Mouse (Mus musculus) macrophage (primary cell): ENCODE data around the gene Cd79b. TPM values are rescaled to one million over a fixed set of nuclear protein-coding genes. Genes with fewer than 3 reads are reported as not detected.
A peak's percentile ranks its signal among the peaks of the same experiment; 100 is the strongest.

Source experiments
- H3K27ac ChIP-seq: fragments of 350-480 bp; formaldehyde crosslinking; 2 replicates; pipeline ENCODE4 v1.9.0; 2021
- H3K36me3 ChIP-seq: fragments of 350-480 bp; formaldehyde crosslinking; 2 replicates; pipeline ENCODE4 v1.9.0; 2021; ENCODE audit errors: inconsistent target
- H3K4me3 ChIP-seq: fragments of 350-480 bp; formaldehyde crosslinking; 2 replicates; pipeline ENCODE4 v1.9.0; 2021; ENCODE audit errors: inconsistent target
- H3K79me2 ChIP-seq: fragments of 350-480 bp; formaldehyde crosslinking; 2 replicates; pipeline ENCODE4 v1.9.0; 2021; ENCODE audit errors: inconsistent target
- WGBS: methylation state at CpG from one replicate; pipeline ENCODE4 v1.1.7; 2026; ENCODE audit warnings: inconsistent platforms; ENCODE audit not compliant: missing documents; 5-methylcytosine and 5-hydroxymethylcytosine counted together
- polyA plus RNA-seq: library from polyadenylated mRNA; stranded (reverse); fragments of 250-400 nt; gene quantifications from 3 replicates; pipeline ENCODE4 v1.2.4, GENCODE M21; 2018; ENCODE audit warnings: inconsistent platforms

Cd79b gene
- polyA plus RNA-seq, 1 experiment from 2014 or later: 4.4 TPM

DNA sequence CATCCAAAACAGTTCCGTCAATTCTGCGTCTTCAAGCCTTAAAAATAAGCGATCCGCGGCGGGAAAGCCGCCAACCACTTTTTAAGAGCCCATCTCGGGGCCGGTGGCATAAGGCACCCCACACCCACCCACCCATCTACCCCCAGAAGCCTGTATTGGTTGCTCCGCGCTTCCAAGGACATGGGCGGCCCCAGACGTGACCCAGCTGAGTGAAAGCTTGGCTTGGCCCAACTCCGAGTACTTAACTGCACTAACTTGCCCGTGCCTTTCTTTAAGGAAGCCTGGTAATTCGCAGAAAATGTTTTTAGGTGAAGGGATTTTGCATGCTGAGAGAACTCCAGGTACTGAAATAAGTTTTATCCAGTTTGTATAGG, 41.3 kb downstream of the Cd79b start:
- no peaks in the 10 kb centered on the region for H3K36me3 ChIP-seq
- H3K4me3 ChIP-seq: peak overlapping the region; percentile 40
- 13% methylated on average over 16 of the region's 16 CpGs for WGBS
- peak overlapping the region; percentile 61 for H3K27ac ChIP-seq
- peaks cover 39% of the 10 kb centered on the region for H3K79me2 ChIP-seq

- Histone ChIP-seq H3K36me3 (peaks cover 1% of the 10 kb centered on the region; the same call in 1 of the 2 replicates), H3K27ac (peak within 1 kb of the TSS; percentile 61), H3K4me3 (peak within 1 kb of the TSS; percentile 91), H3K79me2 (peaks cover 44% of the 10 kb centered on the region)
- under 1% methylated on average over 72 of the region's 72 CpGs for WGBS
These were observed 41.8 kb downstream of the Cd79b start, which contains the start of gene Smarcd2 for GRCm38 (mm10) chr11:106272644-106273310. Smarcd2 (minus strand) TSS chr11:106272972.

DNA sequence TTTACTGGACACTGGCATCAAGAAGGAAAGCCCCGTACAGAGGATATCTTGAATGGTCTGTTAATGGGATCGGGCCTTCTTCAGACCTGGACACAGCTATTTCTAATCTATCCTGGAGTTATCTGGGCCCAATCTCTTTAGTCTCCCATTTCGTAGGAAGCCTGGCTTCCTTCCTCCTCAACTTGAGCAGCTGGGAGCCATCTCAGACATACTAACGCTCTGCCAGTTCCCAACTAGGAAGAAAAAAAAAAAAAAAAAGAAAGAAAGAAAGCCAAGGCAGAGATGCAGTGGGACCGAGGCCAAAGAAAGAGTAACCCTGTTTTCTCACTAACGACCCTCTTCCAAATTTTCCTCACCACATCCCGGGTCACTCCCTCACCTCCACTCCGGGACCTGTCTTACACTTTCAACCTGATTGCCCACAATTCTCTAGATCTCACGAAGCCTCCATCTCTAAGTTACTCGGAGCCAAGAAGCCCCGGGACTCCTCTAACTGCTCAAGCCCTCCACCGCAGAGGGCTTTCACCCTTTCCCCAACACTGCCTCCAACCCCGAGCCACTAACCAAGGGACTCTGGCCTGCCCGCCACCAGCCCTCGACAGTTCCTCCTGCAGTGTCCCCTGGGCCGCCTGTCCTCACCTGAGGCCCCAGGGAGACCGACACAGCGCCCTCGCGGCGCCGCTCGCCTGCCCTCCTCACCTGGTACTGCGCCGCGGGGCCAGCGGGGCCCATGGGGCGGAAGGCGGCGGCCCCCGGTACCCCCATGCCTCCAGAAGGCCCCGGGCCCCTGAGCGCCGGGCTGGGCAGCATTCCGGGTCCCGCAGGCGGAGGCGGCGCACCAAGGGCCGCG, 42.5 kb downstream of the Cd79b start:
- peak overlapping the region; percentile 91 for H3K4me3 ChIP-seq
- under 1% methylated on average over 31 of the region's 41 CpGs for WGBS
- H3K27ac ChIP-seq: peak overlapping the region; percentile 58
- H3K36me3 ChIP-seq: peaks cover 9% of the 10 kb centered on the region; the same call in 1 of the 2 replicates
- peaks cover 52% of the 10 kb centered on the region for H3K79me2 ChIP-seq

DNA sequence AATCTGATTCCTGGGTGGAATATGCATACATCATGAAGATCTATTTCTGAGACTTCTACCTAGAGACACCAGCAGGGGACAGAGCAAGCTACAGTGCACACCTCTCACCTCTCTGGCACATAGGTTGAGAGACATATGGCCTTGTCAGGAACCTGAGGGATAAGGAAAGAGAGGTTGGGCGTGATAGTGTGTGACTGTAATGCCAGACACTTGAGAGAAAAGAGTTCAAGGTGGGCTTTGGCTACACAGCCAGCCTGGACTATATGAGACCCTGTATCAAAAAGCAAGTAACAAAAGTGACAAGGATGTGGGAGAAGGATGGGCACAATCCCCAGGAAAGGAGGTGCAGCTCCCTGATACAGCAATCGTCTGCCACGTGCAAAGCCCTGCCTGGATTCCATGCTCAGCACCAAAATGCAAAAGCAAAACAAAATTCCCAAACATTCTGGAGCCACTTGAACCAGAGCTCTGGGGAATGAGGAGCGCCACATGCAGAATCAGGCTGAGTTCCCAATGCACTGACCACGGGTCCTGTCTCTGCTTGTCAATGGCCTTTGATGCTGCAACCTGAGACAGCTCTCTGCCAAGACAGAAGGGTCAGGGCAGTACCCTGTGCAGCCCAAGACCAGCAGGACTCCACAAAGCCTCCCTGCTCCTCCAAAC, 43.3 kb downstream of the Cd79b start:
- peaks cover 16% of the 10 kb centered on the region; the same call in 1 of the 2 replicates for H3K36me3 ChIP-seq
- H3K27ac ChIP-seq: peak overlapping the region; percentile 58
- peaks cover 55% of the 10 kb centered on the region for H3K79me2 ChIP-seq
- peak overlapping the region; percentile 91 for H3K4me3 ChIP-seq
- 37% methylated on average over 5 of the region's 5 CpGs for WGBS

DNA sequence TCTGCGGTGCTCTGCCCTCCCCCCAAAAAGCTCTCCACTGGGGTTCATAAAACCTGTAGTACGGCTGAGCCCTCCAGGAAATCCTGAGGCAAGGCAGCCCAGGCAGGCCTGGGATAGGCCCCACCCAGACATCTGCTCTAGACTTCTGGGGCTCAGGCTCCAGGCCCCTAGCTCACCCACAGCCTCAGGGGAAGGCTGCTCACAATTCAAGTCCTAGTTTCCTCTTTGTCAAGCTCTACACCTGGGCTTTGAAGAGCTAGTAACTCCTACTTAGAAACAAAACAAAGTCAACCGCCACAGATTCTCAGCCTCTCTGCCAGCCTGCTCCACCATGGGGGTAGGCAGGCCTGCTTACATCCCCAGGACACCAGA, 45.5 kb downstream of the Cd79b start:
- peaks cover 36% of the 10 kb centered on the region for H3K36me3 ChIP-seq
- H3K27ac ChIP-seq: no peak overlapping the region
- H3K4me3 ChIP-seq: no peak overlapping the region
- 55% methylated on average over 3 of the region's 3 CpGs for WGBS
- peaks cover 55% of the 10 kb centered on the region for H3K79me2 ChIP-seq

GRCm38 (mm10) chr11:106268326-106269059, 46.1 kb downstream of the Cd79b start:
- H3K36me3 ChIP-seq: peaks cover 41% of the 10 kb centered on the region
- no peak overlapping the region for H3K4me3 ChIP-seq
- 54% methylated on average over 8 of the region's 8 CpGs for WGBS
- no peak overlapping the region for H3K27ac ChIP-seq
- H3K79me2 ChIP-seq: peaks cover 55% of the 10 kb centered on the region

- H3K4me3 ChIP-seq: no peak overlapping the region
- H3K79me2 ChIP-seq: peaks cover 55% of the 10 kb centered on the region
- H3K36me3 ChIP-seq: peaks cover 47% of the 10 kb centered on the region
- 93% methylated on average over 5 of the region's 5 CpGs for WGBS
- H3K27ac ChIP-seq: no peak overlapping the region
These were observed 46.7 kb downstream of the Cd79b start for GRCm38 (mm10) chr11:106267871-106268270.

DNA sequence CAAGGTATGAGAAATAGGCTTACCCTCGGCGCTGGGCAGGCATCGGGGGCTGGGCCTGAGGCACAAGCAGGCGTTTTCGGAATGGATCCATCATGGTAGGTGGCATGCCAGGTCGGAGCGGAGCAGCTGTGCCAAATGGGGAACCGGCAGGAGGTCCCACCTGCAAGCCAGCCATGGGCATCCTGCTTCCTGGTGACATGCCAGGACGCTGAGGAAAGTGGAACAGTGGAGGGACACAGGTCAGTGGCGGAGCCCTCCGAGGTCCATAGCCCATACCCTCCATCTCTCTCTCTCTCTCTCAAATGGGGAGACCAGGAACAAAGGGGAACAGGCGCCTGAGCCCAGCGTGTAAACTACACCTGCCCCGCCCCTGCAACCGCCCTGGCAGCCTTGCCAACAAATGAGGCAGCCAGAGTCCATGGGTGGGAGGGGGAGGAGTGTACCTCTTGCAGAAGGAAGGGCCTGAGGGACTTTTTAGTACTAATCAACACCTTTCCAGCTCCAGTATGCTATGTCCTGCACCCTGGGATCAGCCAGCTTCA, 47.2 kb downstream of the Cd79b start:
- 86% methylated on average over 15 of the region's 15 CpGs for WGBS
- Histone ChIP-seq H3K36me3 (peaks cover 52% of the 10 kb centered on the region), H3K4me3 (no peak overlapping the region), H3K27ac (no peak overlapping the region), H3K79me2 (peaks cover 55% of the 10 kb centered on the region)

DNA sequence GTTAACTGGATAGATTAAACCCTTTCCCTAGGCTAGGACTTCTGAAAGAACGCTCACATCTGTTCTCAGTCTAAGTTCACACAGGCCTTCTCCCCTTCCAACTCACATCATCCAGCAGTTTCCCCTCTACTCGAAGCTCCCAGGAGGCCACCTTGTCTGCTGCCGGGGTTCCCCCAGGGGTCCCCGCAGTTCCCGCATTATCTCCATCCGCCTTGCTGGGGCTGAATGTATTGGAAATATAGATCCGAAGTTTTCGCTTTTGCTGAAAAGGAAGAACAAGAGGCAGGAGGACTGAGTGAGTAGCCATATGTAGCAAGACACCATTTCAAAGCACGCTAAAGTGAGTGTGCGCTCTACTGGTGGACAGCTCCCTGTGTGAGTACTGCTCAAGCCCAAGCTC, 48.1 kb downstream of the Cd79b start:
- Histone ChIP-seq H3K36me3 (peaks cover 62% of the 10 kb centered on the region), H3K4me3 (no peak overlapping the region), H3K27ac (no peak overlapping the region), H3K79me2 (peaks cover 47% of the 10 kb centered on the region)
- 97% methylated on average over 10 of the region's 10 CpGs for WGBS

- H3K4me3 ChIP-seq: no peak overlapping the region
- H3K27ac ChIP-seq: no peak overlapping the region
- WGBS: 63% methylated on average over 4 of the region's 4 CpGs
- H3K36me3 ChIP-seq: peaks cover 68% of the 10 kb centered on the region
- H3K79me2 ChIP-seq: peaks cover 41% of the 10 kb centered on the region
These were observed 49.0 kb downstream of the Cd79b start for GRCm38 (mm10) chr11:106265570-106265969.

- Histone ChIP-seq H3K4me3 (no peak overlapping the region), H3K79me2 (peaks cover 38% of the 10 kb centered on the region), H3K36me3 (peaks cover 70% of the 10 kb centered on the region), H3K27ac (no peak overlapping the region)
- WGBS: 95% methylated on average over 15 of the region's 15 CpGs
These were observed 49.6 kb downstream of the Cd79b start for GRCm38 (mm10) chr11:106264988-106265387.

- no peak overlapping the region for H3K27ac ChIP-seq
- H3K4me3 ChIP-seq: no peak overlapping the region
- peaks cover 75% of the 10 kb centered on the region for H3K36me3 ChIP-seq
- 98% methylated on average over 9 of the region's 9 CpGs for WGBS
- H3K79me2 ChIP-seq: peaks cover 36% of the 10 kb centered on the region
These were observed 50.6 kb downstream of the Cd79b start for GRCm38 (mm10) chr11:106263963-106264362.
